Mouse (Mus musculus): ENCODE results near the gene Mblac2. TPM values are rescaled to one million over a fixed set of nuclear protein-coding genes. Genes with fewer than 3 reads are reported as not detected.

The Mblac2 gene
- total and polyA plus RNA-seq, 3 experiments = 0.13 to 0.71 (median 0.42) TPM

GRCm38 (mm10) chr13:81675333-81675732 lies 35.8 kb upstream of the Mblac2 start:
- dilution Hi-C loops (cut with MboI; ENCODE audit: extremely low pct_ligation_motif_present, extremely low pct_unique_long_range_greater_than_20kb, low sequenced_read_pairs) = no loop called here

GRCm38 (mm10) chr13:81683107-81683506 lies 28.0 kb upstream of the Mblac2 start:
- Histone ChIP-seq H3K4me2 (ENCODE audit: insufficient read depth, low read depth, poor library complexity, severe bottlenecking) (no peak overlapping the region), H3K36me3 (replicated peaks in 1 of 2; ENCODE audit: control insufficient read depth in 1 of 2, insufficient read depth in 1 of 2, low read length in 1 of 2) (peaks cover 20 to 70% of the 10 kb centered on the region in 2 experiments), H3K9ac (ENCODE audit: insufficient read depth, low read depth) (no peak overlapping the region), H3K27me3 (replicated peaks) (no peaks in the 10 kb centered on the region), H3K4me3 (replicated peaks in 1 of 3; ENCODE audit: low read depth in 2 of 3, low read length in 2 of 3, poor library complexity in 1 of 3) (no peak overlapping the region), H3K9me3 (replicated peaks; ENCODE audit: low read length) (no peaks in the 10 kb centered on the region), H3K4me1 (ENCODE audit: control insufficient read depth in 1 of 2, insufficient read depth in 2 of 2) (peaks cover 0 to 3% of the 10 kb centered on the region in 2 experiments; a peak in 1 of 4 replicates), H3K27ac (ENCODE audit: insufficient read depth, low read depth) (no peak overlapping the region), H3K79me2 (replicated peaks; ENCODE audit: control insufficient read depth, extremely low read depth, insufficient read depth, poor library complexity, severe bottlenecking) (no peaks in the 10 kb centered on the region; the same call in 1 of the 2 replicates)
- in situ Hi-C loops (cut with MboI; ENCODE audit: low pct_ligation_motif_present, low pct_unique_long_range_greater_than_20kb, low sequenced_read_pairs) = no loop called here
- dilution Hi-C loops (cut with MboI; ENCODE audit: extremely low pct_ligation_motif_present, extremely low pct_unique_long_range_greater_than_20kb, low sequenced_read_pairs) = no loop called here
- DNase-seq (ENCODE audit: extremely low read depth) = no peak
- TF ChIP-seq USF2 (conservative IDR thresholded peaks at IDR 0.05; ENCODE audit: low read depth, low read length) (no peak), ZNF384 (IDR thresholded peaks at IDR 0.05; ENCODE audit: low read depth, low read length) (no peak), ELF1 (IDR thresholded peaks at IDR 0.05; ENCODE audit: low read depth, low read length) (no peak), ZMIZ1 (IDR thresholded peaks at IDR 0.05; ENCODE audit: low read depth, low read length) (no peak), PAX5 (IDR thresholded peaks at IDR 0.05; ENCODE audit: low read length) (no peak), GABPA (IDR thresholded peaks at IDR 0.05; ENCODE audit: insufficient replicate concordance, low read depth, low read length) (no peak), NELFE (IDR thresholded peaks at IDR 0.05; ENCODE audit: low read depth, low read length) (no peak), JUND (conservative IDR thresholded peaks at IDR 0.05; ENCODE audit: low read depth, low read length) (no peak), EP300 (IDR thresholded peaks at IDR 0.05; ENCODE audit: low read length) (no peak), POLR2A (IDR thresholded peaks at IDR 0.05; ENCODE audit: low read depth, low read length) (no peak), ZKSCAN1 (IDR thresholded peaks at IDR 0.05; ENCODE audit: borderline replicate concordance, low read depth, low read length) (no peak), TCF12 (IDR thresholded peaks at IDR 0.05; ENCODE audit: low read depth, low read length) (no peak), KAT2A (IDR thresholded peaks at IDR 0.05; ENCODE audit: insufficient replicate concordance, low read length) (no peak)

More at GRCm38 (mm10) chr13:81675333-81675732, 35.8 kb upstream of the Mblac2 start:
- in situ Hi-C loops (cut with MboI; ENCODE audit: low pct_ligation_motif_present, low pct_unique_long_range_greater_than_20kb, low sequenced_read_pairs) = no loop called here
- DNase-seq (ENCODE audit: extremely low read depth) = no peak
- H3K4me2 ChIP-seq (ENCODE audit: insufficient read depth, low read depth, poor library complexity, severe bottlenecking) = no peak overlapping the region
- H3K4me3 ChIP-seq (replicated peaks in 1 of 3; ENCODE audit: low read depth in 2 of 3, low read length in 2 of 3, poor library complexity in 1 of 3) = no peak overlapping the region
- no peaks in the 10 kb centered on the region for H3K4me1 ChIP-seq (ENCODE audit: control insufficient read depth in 1 of 2, insufficient read depth in 2 of 2)
- no peaks in the 10 kb centered on the region for H3K9me3 ChIP-seq (replicated peaks; ENCODE audit: low read length)
- TF ChIP-seq SIN3A (IDR thresholded peaks at IDR 0.05; ENCODE audit: low read length) (no peak), SMC3 (IDR thresholded peaks at IDR 0.05; ENCODE audit: low read depth, low read length) (no peak), MAX (IDR thresholded peaks at IDR 0.05; ENCODE audit: low read length) (no peak), MYC (IDR thresholded peaks at IDR 0.05; ENCODE audit: low read depth, low read length) (no peak), EP300 (IDR thresholded peaks at IDR 0.05; ENCODE audit: low read length) (no peak), MXI1 (IDR thresholded peaks at IDR 0.05; ENCODE audit: low read depth, low read length) (no peak), ETS1 (conservative IDR thresholded peaks at IDR 0.05; ENCODE audit: low read depth, low read length) (no peak), CTCF (conservative IDR thresholded peaks at IDR 0.05 in 1 of 2, IDR thresholded peaks at IDR 0.05 in 1 of 2; ENCODE audit: low read depth in 2 of 2, low read length in 2 of 2) (no peak), E2F4 (IDR thresholded peaks at IDR 0.05; ENCODE audit: insufficient replicate concordance, low read depth, low read length) (no peak), RAD21 (IDR thresholded peaks at IDR 0.05; ENCODE audit: low read depth, low read length) (no peak), ZC3H11A (IDR thresholded peaks at IDR 0.05; ENCODE audit: low read depth, low read length) (no peak), ZNF384 (IDR thresholded peaks at IDR 0.05; ENCODE audit: low read depth, low read length) (no peak), CHD1 (IDR thresholded peaks at IDR 0.05; ENCODE audit: low read depth, low read length) (no peak)
- H3K79me2 ChIP-seq (replicated peaks; ENCODE audit: control insufficient read depth, extremely low read depth, insufficient read depth, poor library complexity, severe bottlenecking) = no peaks in the 10 kb centered on the region; the same call in 1 of the 2 replicates
- no peaks in the 10 kb centered on the region for H3K27me3 ChIP-seq (replicated peaks)
- no peak overlapping the region for H3K27ac ChIP-seq (ENCODE audit: insufficient read depth, low read depth)
- H3K36me3 ChIP-seq (replicated peaks in 1 of 2; ENCODE audit: control insufficient read depth in 1 of 2, insufficient read depth in 1 of 2, low read length in 1 of 2) = peaks cover 26 to 73% of the 10 kb centered on the region in 2 experiments
- H3K9ac ChIP-seq (ENCODE audit: insufficient read depth, low read depth) = no peak overlapping the region
